Mouse (Mus musculus) erythroblast, embryonic 14.5 days (primary cell): Measurements from ENCODE around the gene Tmc2.

ENCODE experiments used
- GATA1 ChIP-seq: IDR thresholded peaks from 2 replicates; pipeline ENCODE4 v1.6.1; 2012; ENCODE audit warnings: low read length, inconsistent platforms, mixed read lengths
- TAL1 ChIP-seq: IDR thresholded peaks from 3 replicates; pipeline ENCODE4 v1.6.1; 2012; ENCODE audit warnings: low read length, inconsistent platforms, mixed read lengths

- TF ChIP-seq GATA1 (no peak), TAL1 (no peak)
Measured at GRCm38 (mm10) chr2:130294218-130294935, 99.4 kb downstream of the Tmc2 start.
